Mouse (Mus musculus) stomach, postnatal 0 days (tissue): ENCODE results near the gene Cux1. TPM values are rescaled to one million over a fixed set of nuclear protein-coding genes. Genes with fewer than 3 reads are reported as not detected.

Source experiments
- ATAC-seq: fragments of 200-750 bp; cut with Nextera tagmentation; 2 replicates; pipeline ENCODE4 v1.8.0; 2017; ENCODE audit not compliant: low FRiP score, low TSS enrichment
- DNase-seq: peaks from one replicate; pipeline ENCODE4 v3.0.0-alpha.2; 2016; ENCODE audit warnings: low spot score
- H3K27ac ChIP-seq: fragments of 300-500 bp; sonication (generic); replicated peaks from 2 replicates; pipeline ENCODE4 v1.5.1; 2014; ENCODE audit warnings: mild to moderate bottlenecking, control low read depth
- H3K27me3 ChIP-seq: fragments of 300-500 bp; sonication (generic); 2 replicates; pipeline ENCODE4 v1.6.1; 2014; ENCODE audit warnings: low read length; ENCODE audit not compliant: control insufficient read depth, insufficient read depth
- H3K36me3 ChIP-seq: fragments of 300-500 bp; sonication (generic); 2 replicates; pipeline ENCODE4 v1.6.1; 2014; ENCODE audit warnings: low read length, mixed read lengths; ENCODE audit not compliant: control insufficient read depth, insufficient read depth
- H3K4me1 ChIP-seq: fragments of 300-500 bp; sonication (generic); replicated peaks from 2 replicates; pipeline ENCODE4 v1.6.1; 2014; ENCODE audit warnings: antibody characterized with exemption; ENCODE audit not compliant: control insufficient read depth, insufficient read depth
- H3K4me2 ChIP-seq: fragments of 300-500 bp; sonication (generic); replicated peaks from 2 replicates; pipeline ENCODE4 v1.6.1; 2014; ENCODE audit warnings: low read depth, mild to moderate bottlenecking, control low read depth, moderate library complexity
- H3K4me3 ChIP-seq: fragments of 300-500 bp; sonication (generic); 2 replicates; pipeline ENCODE4 v1.5.1; 2014; ENCODE audit warnings: low read depth, low read length, control low read depth
- H3K9ac ChIP-seq: fragments of 300-500 bp; sonication (generic); 2 replicates; pipeline ENCODE4 v1.6.1; 2014; ENCODE audit warnings: mild to moderate bottlenecking, low read length, control low read depth, mixed read lengths
- H3K9me3 ChIP-seq: fragments of 300-500 bp; sonication (generic); 2 replicates; pipeline ENCODE4 v1.6.1; 2016; ENCODE audit warnings: low read length; ENCODE audit not compliant: control insufficient read depth
- CTCF ChIP-seq: IDR thresholded peaks from 2 replicates; pipeline ENCODE4 v1.5.1; 2016; ENCODE audit warnings: antibody characterized with exemption, low read depth, mild to moderate bottlenecking, moderate library complexity
- EP300 ChIP-seq: optimal IDR thresholded peaks from 2 replicates; pipeline ENCODE3; 2016; ENCODE audit warnings: antibody characterized with exemption
- WGBS: fragments of 180-500 bp; shearing (Covaris S2); extraction: QIAGEN DNeasy Blood & Tissue Kit; methylation state at CpG from one replicate; pipeline ENCODE4 v1.1.7; 2014; 5-methylcytosine and 5-hydroxymethylcytosine counted together
- polyA plus RNA-seq: library from polyadenylated mRNA; unstranded; fragments of >200 nt; fragmentation: Nextera tagmentation; extraction: Ambion mirVana; gene quantifications from 2 replicates; pipeline ENCODE4 v1.2.1, GENCODE M21; 2015

Gene Cux1
- polyA plus RNA-seq, 1 experiment from 2014 or later, result 33.7 TPM

DNA sequence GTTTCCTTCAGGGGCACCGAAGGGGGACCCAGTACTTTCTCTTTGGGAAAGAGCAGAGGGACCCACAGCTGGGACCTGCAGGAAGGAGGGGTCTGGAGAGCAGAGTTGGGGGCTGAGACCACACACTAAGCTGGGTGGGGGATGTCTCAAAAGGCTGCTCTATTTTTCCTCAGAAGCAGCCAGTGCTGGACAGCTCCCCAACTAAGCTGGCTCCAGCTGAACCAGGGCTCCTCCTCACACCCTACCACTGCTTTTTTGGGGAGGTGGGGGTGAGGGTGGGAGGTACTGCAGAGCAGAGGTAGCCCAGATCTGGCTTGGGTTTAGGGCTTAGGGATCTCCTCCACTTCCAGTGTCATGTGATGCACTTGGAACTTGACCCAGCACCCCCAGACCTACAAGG lies 326.9 kb downstream of the Cux1 start:
- TF ChIP-seq EP300 (no peak), CTCF (no peak)
- Histone ChIP-seq H3K4me3 (no peak overlapping the region), H3K27ac (no peak overlapping the region), H3K9me3 (no peaks in the 10 kb centered on the region), H3K4me1 (0 out of 2 replicates have a peak, but pooled peaks cover 5% of the 10 kb centered on the region), H3K4me2 (no peak overlapping the region), H3K9ac (no peak overlapping the region), H3K27me3 (peaks cover 2% of the 10 kb centered on the region; the same call in 1 of the 2 replicates), H3K36me3 (no peaks in the 10 kb centered on the region)
- ATAC-seq (no peak), DNase-seq (no peak)
- 35% methylated on average over 1 of the region's 1 CpGs for WGBS

DNA sequence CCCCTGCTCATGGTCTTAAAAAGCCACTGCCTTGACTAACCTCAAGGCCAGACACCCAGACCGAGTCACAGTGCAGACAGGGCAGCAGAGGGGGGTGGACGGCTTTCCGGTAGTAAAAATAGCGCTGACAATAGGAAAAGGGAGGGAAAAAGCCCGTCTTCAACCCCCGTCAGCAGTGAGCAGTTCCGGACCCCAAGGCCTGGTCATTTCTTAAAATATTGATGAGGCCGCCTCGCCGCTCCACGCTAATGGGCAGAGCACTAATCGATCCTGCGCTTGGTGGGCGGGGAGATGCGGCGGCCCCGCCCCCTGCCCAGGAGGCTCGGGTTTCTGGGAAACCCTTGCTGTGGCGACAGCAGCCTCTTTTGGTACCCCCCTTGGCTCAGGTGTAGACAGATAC lies 329.7 kb downstream of the Cux1 start:
- no peak overlapping the region for H3K9ac ChIP-seq
- H3K27ac ChIP-seq, result no peak overlapping the region
- no peaks in the 10 kb centered on the region for H3K4me1 ChIP-seq
- ATAC-seq, result no peak
- no peak for TF ChIP-seq CTCF
- TF ChIP-seq EP300, result no peak
- H3K4me3 ChIP-seq, result peak overlapping the region; percentile 23
- peaks cover 2% of the 10 kb centered on the region; the same call in 1 of the 2 replicates for H3K27me3 ChIP-seq
- WGBS, result 5% methylated on average over 19 of the region's 19 CpGs
- H3K36me3 ChIP-seq, result no peaks in the 10 kb centered on the region
- H3K4me2 ChIP-seq, result peak overlapping the region; percentile 47
- no peaks in the 10 kb centered on the region for H3K9me3 ChIP-seq
- no peak for DNase-seq

DNA sequence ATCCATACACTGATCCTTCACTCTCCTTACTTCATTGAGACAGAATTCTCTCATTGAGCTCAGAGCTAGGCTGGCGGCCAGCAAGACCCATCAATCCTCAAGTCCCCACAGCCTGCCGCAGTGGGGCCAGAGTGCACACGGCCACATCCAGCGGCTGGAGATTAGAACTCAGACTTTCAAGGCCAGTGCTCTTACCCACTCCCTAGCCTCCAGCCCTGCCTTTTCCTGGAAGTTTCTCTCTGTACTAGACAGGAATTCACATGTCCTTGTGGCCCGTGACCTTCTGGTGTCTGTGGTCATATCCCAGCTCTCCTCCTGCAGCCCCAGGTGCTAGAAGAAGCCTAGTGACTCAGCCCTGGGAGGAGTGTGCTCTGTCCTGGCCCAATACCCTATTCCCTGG lies 330.7 kb downstream of the Cux1 start:
- WGBS, result 53% methylated on average over 5 of the region's 5 CpGs
- Histone ChIP-seq H3K27me3 (peaks cover 2% of the 10 kb centered on the region; the same call in 1 of the 2 replicates), H3K36me3 (no peaks in the 10 kb centered on the region), H3K4me2 (no peak overlapping the region), H3K27ac (no peak overlapping the region), H3K9me3 (no peaks in the 10 kb centered on the region), H3K9ac (no peak overlapping the region), H3K4me1 (no peaks in the 10 kb centered on the region), H3K4me3 (no peak overlapping the region)
- DNase-seq, result no peak
- no peak for ATAC-seq
- no peak for TF ChIP-seq EP300
- no peak for TF ChIP-seq CTCF

DNA sequence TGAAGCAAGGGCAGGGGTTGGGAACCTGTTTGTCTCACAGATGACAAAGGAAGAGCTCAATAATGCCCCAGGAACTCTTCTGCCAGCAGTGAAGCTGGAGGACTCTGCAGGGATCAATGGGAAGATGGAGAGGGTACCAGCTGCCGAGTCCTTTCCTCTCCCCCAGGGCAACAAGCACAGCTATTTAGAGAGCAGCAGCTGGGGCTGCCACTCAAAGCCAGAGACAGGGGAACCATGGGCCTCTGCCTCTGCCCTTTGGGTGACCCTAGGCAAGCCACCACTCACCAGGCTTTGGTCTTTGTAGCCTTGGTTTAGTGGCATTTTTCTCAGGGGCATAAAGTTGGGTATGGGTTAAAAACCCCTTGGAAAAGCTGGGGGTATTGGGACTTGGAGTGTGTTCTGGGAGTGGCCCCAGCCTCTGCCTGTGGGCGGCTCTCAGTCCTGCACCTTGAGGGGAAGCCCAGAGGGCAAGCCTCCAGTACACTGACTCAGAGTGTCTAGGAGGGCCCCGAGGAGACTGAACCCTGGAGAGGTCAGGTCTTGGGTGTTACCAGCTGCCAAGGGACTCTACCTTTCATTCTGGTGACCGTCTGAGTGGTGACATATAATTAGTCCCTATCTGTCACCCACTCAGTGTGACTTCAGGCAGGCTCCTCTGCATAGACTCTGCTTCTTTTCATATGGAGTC lies 336.8 kb downstream of the Cux1 start:
- Histone ChIP-seq H3K4me1 (no peaks in the 10 kb centered on the region), H3K36me3 (no peaks in the 10 kb centered on the region), H3K9me3 (no peaks in the 10 kb centered on the region), H3K27me3 (no peaks in the 10 kb centered on the region), H3K4me3 (no peak overlapping the region), H3K9ac (no peak overlapping the region), H3K27ac (no peak overlapping the region), H3K4me2 (no peak overlapping the region)
- no peak for DNase-seq
- ATAC-seq, result 0 out of 2 replicates have a peak, but pooled peaks have one; percentile 13
- WGBS, result 57% methylated on average over 4 of the region's 4 CpGs
- no peak for TF ChIP-seq CTCF

DNA sequence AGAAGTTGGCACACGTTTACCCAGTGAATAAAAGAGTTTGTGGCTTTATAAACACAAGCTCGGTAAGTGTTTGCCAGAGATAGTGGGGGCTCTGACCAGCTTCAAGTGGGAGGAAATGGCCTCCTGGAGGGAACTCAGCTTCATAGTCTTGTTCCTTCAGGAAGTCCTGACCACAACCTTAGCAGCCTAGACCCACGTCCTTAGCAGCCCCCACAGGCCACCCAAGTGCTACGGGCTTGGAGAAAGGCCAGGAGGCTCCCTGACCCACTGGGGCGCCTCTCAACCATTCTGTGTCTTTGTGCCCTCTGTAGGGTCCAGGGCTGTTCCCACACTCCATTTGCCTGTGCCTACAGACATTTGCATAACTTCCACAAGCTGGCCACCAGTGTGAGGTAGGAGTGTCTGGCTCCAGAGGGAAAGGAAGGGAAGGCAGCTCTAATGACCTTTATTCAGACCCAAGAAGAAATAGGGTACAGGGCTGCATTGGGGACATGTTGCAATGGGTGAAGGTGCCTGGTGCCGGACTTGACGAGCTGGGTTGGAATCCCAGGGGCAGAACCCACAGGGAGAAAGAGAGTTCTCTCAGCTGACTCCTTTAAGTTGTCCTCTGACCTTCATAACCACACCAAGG lies 340.9 kb downstream of the Cux1 start:
- Histone ChIP-seq H3K4me2 (no peak overlapping the region), H3K9me3 (no peaks in the 10 kb centered on the region), H3K36me3 (no peaks in the 10 kb centered on the region), H3K9ac (no peak overlapping the region), H3K4me3 (no peak overlapping the region), H3K4me1 (no peaks in the 10 kb centered on the region), H3K27ac (no peak overlapping the region), H3K27me3 (no peaks in the 10 kb centered on the region)
- 0 out of 2 replicates have a peak, but pooled peaks have one; percentile 27 for ATAC-seq
- TF ChIP-seq CTCF (no peak), EP300 (no peak)
- 67% methylated on average over 7 of the region's 7 CpGs for WGBS
- no peak for DNase-seq

DNA sequence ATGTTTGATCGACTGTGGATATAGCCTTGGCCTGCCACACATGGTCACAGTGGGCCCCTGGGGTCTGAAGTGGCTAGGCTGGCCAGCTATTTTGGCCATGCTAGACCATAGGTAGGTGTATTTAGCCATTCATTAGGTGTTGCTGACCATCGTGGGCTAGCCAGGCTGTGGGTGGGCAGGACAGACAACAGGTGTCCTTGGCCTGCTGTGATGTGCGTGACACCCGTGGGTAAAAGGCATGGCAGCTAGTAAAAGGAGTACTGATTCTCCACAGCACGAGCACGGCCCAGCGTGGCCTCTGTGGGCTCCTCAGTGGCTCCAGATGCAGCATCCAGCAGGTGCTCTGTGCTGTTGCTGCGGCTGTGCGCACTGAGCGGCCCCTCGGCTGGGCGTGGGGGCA lies 348.7 kb downstream of the Cux1 start:
- H3K4me2 ChIP-seq, result no peak overlapping the region
- H3K27me3 ChIP-seq, result no peaks in the 10 kb centered on the region
- no peak overlapping the region for H3K27ac ChIP-seq
- H3K36me3 ChIP-seq, result no peaks in the 10 kb centered on the region
- no peaks in the 10 kb centered on the region for H3K9me3 ChIP-seq
- no peak overlapping the region for H3K9ac ChIP-seq
- WGBS, result 87% methylated on average over 12 of the region's 12 CpGs
- H3K4me3 ChIP-seq, result no peak overlapping the region
- DNase-seq (no peak), ATAC-seq (no peak)
- H3K4me1 ChIP-seq, result no peaks in the 10 kb centered on the region
- TF ChIP-seq EP300 (no peak), CTCF (no peak)
